Mouse (Mus musculus) thymus, postnatal 10 days (tissue): ENCODE results near the gene Becn1.
A peak's percentile ranks its signal among the peaks of the same experiment; 100 is the strongest.

Experiments
- DNase-seq, 2 experiments: peaks; one replicate each; pipeline ENCODE4 v3.0.0; 2021; ENCODE audit warnings: low spot score in 2 of 2

Becn1 gene

GRCm38 (mm10) chr11:101315665-101316500 is 13.8 kb upstream of the Becn1 start, which contains the start of gene Psme3:
Psme3 (plus strand) TSS chr11:101316213.
- peak; percentile 82 to 85 for DNase-seq

- DNase-seq, result no peak
Measured at GRCm38 (mm10) chr11:101315082-101315650, 13.1 kb upstream of the Becn1 start.

DNA sequence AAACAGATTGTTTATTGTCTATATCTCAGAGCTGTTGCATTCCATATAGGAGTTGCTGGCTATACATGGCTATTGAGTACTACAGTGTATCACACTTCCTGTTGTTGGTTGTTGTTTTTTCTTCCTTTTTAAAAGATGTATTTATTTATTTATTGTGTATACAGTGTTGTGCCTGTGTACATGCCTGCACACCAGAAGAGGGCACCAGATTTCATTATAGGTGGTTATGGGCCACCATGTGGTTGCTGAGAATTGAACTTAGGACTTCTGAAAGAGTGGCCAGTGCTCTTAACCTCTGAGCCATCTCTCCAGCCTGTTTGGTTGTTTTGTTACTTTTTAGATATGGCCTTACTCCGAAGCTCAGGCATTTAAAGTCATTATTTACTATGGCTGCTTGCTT is 12.5 kb upstream of the Becn1 start:
- DNase-seq, result no peak

- DNase-seq, result no peak
Measured at GRCm38 (mm10) chr11:101312150-101312549, 10.1 kb upstream of the Becn1 start.

DNA sequence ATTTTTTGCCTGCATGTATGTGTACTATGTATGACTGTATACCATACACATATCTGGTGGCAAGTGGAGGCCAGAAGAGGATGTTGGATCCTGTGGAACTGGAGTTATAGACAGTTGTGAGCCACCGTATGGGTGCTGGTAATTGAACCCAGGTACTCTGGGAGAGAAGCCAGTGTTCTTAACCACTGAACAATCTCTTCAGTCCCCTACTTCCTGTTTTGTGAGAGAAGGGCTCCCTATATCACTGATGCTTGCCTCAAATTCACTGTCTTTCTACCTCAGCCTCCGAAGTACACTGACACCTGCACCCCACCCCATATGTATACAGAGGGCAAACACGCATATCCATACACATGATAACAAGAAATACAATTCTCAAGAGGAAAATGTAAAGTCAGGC is 9.0 kb upstream of the Becn1 start:
- DNase-seq, result no peak

DNA sequence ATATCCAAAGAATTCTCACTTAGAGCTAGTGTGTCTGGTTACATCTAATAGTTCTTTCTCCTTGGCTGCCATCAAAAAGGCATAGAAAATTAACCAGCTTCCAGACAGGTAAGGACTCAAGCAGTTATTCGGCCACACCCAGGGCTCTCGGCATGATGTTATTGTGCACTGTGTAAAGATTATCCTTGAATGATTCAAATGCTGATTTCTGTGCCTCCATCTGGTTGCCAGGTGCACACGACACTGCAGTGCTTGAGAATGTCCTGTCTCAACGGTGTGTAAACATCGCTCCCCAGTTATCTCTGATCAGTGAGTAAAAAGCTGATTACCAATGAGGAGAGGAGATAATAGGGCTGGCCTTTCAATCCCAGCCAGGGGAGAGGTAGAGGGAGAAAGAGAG is 5.7 kb upstream of the Becn1 start:
- no peak for DNase-seq

GRCm38 (mm10) chr11:101301299-101302003 is 635 bp downstream of the Becn1 start:
- no peak for DNase-seq

- no peak for DNase-seq
Measured at GRCm38 (mm10) chr11:101300881-101301280, 1.2 kb downstream of the Becn1 start.

GRCm38 (mm10) chr11:101295191-101295590 is 6.9 kb downstream of the Becn1 start:
- DNase-seq, result no peak

DNA sequence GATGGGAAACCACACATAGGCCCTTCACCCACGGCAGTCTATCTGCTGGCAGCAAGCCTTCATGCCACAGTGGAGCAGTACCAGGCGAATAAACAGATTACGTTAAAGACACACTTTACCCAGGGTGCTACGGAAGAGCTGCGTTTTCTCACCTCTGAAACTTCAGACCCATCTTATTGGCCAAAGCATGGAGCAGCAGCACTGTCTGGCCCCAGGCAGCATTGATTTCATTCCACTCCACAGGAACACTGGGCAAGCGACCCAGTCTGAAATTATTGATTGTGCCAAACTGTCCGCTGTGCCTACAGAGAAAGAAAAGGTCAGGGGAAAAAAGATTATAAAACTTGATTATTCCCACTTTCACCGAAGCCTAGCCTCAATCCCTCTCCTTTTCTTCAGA is 10.9 kb downstream of the Becn1 start:
- DNase-seq, result no peak

DNA sequence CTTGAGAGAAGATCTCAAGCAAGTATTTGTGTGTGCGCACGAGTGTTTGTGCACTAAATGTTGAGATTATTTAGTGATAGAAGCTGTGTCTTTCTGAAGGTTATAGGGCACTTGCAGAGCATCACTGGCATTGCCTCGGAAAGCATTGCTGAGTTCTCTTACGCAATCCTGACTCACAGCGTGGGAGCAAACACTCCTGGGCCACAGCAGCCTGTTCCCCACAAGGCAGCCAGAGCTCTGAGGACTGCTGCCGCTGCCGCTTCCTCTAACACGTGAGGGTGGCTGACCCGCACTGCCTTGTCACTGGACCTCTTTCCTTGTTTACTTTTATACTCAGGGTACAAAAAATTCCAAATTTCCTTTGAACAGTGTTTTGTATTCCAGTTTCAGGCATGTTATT is 14.8 kb downstream of the Becn1 start:
- DNase-seq, result no peak

DNA sequence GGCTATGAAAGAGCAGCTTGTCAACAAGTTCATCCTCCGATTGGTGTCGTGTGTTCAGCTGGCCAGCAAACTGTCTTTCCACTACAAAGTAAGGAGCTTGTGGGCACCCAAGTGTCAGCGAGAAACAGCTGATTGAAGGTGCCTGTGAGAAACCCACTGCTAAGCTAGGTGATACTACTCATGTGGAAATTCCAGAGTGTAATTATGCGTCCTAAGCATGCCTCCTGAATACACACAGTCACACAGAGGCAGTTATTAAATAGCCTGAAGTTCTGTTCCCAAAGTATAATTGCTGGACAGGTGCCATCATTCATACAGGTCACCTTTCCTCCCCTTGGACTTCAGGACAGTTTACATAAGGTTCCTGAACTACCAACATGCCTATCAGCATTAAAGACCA is 18.3 kb downstream of the Becn1 start:
- no peak for DNase-seq

- no peak for DNase-seq
Measured at GRCm38 (mm10) chr11:101282896-101283295, 19.2 kb downstream of the Becn1 start.

- DNase-seq, result no peak
Measured at GRCm38 (mm10) chr11:101280837-101281236, 21.2 kb downstream of the Becn1 start.

- DNase-seq, result peak in 1 of 2 experiments; percentile 26
Measured at GRCm38 (mm10) chr11:101279193-101279569, 22.9 kb downstream of the Becn1 start.

DNA sequence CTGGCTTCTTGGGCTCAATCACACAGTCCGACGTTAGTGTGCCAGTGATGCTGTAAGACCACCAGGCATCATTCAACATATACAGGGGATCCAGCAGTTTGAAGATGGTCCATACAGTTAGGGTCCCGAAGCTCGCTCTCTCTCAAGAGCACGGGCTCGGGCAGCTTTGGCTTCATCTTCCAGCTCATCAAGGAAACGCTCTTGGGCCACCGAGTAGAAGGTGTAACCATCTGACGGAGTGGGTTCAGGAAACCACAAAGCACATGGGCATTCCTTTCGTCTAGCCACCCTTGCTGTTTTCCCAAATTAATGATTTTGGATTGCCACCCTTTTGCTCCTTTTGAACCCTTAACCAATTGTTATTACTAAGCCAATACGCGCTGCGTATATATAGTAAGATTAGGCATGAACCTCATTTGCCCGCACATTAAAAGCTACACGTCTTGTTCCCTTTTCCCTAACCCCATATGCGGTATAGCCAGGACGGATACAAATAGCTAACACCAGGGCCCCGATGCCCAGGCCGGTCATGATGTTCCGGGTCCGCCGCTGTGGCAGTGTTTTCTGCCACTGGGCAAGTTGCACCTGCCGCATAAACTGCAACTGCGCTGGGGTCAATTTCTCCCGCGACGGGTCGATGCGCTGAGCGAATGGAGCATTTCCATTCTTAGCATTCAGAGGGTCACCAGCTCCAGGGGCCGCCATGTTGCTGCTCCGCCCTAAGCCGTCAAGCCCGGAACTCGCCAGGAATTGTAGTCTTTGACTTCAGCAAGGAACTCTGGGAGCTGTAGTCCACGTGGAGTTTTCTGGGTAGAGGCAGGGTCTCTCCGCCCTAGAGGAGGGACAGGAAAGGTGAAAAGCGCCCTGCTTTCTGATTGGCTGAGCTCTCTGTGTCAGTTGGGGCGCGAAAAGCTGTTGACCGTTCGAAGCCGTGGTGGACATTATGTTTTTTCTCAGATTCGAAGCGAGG is 23.6 kb downstream of the Becn1 start, which contains the start of the genes Cntd1 and Coa3:
Gene Cntd1, plus strand, starts transcription at position 790 of the 970 bp plus-strand sequence.
Gene Coa3, minus strand, starts transcription at position 892 of the 970 bp plus-strand sequence.
- peak; percentile 80 to 81 for DNase-seq

DNA sequence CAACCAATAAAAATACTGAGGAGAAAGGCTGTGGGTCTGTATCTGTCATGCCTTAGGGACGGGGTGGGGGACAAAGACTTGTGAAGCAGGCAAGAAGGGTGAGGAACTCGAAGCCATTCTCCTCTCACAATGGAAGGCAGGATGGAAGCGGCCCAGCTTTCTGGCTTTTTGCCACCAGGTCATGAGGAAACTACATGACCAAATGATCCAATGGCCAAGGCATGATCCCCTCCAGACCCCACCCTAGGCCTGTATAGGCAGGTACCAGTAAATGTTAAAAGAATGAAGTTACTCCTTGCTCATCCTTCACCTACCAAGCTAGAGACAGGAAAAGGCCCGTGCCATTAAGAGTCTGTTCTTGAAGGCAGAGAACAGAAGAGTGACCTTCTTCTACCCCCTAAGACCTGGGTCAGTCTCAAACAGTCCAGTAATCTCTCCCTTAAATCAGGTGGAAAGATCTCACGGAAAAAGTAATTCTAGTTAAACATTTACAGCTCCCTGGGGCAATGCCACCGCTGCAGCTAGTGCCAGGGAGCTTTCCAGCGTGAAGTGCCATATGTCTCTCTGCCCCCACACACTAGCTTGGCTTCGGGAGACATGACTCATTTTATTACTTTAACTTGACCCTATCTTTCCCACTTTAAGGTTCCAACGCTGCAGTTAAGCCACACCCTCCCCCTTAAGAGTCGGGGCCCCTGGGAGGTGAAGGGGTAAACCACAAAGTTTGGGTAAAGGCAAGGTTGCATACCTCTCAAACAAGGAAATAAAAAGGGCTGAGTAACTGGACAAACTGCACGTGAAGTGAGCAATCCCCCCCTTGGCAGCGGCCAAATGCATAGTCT is 24.5 kb downstream of the Becn1 start:
- no peak for DNase-seq

DNA sequence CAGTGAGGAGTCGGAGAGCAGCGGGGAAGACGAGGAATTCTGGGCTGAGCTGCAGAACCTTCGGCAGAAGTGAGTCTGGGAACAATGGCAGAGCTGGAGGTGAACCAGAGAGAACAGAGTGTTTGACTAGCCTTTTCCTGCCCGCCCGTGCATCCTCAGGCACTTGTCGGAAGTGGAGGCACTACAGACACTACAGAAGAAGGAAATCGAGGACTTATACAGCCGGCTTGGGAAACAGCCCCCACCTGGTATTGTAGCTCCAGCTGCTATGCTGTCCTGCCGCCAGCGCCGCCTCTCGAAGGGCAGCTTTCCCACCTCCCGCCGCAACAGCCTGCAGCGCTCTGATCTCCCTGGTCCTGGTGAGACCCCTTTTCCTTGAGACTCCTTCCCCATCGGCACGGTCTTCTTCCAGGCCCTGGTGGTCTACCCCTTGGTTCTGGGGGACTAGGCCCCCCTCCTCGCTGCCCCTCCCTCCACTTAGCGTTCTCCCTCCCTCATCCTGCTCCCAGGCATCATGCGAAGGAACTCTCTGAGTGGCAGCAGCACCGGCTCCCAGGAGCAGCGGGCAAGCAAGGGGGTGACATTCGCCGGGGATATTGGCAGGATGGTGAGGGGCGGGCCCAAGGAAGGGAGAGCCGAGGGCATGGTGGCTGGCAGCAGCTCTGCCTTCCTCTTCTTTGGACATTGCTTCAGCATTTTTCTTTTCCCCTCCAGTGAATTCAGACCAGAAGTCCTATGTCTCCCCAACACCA is 25.6 kb downstream of the Becn1 start:
- no peak for DNase-seq

GRCm38 (mm10) chr11:101275309-101275708 is 26.8 kb downstream of the Becn1 start:
- DNase-seq, result no peak

GRCm38 (mm10) chr11:101272446-101272845 is 29.6 kb downstream of the Becn1 start:
- no peak for DNase-seq
